Mouse (Mus musculus) midbrain, embryonic 15.5 days (tissue): ENCODE measurements around the gene Zfp488. TPM values are rescaled to one million over a fixed set of nuclear protein-coding genes. Genes with fewer than 3 reads are reported as not detected.

Experiments
- ATAC-seq: fragments of 200-750 bp; cut with Nextera tagmentation; replicated peaks from 2 replicates; pipeline ENCODE4 v1.8.0; 2017; ENCODE audit warnings: moderate TSS enrichment
- H3K27ac ChIP-seq: fragments of 300-500 bp; sonication (generic); 2 replicates; pipeline ENCODE4 v1.5.1; 2015; ENCODE audit warnings: mild to moderate bottlenecking, inconsistent platforms
- H3K27me3 ChIP-seq: fragments of 300-500 bp; sonication (generic); replicated peaks from 2 replicates; pipeline ENCODE4 v1.6.1; 2015; ENCODE audit warnings: inconsistent platforms
- H3K36me3 ChIP-seq: fragments of 300-500 bp; sonication (generic); replicated peaks from 2 replicates; pipeline ENCODE4 v1.6.1; 2015; ENCODE audit warnings: inconsistent platforms
- H3K4me1 ChIP-seq: fragments of 300-500 bp; sonication (generic); 2 replicates; pipeline ENCODE4 v1.6.1; 2015; ENCODE audit warnings: inconsistent platforms
- H3K4me2 ChIP-seq: fragments of 300-500 bp; sonication (generic); 2 replicates; pipeline ENCODE4 v1.6.1; 2015; ENCODE audit warnings: inconsistent platforms, mild to moderate bottlenecking, moderate library complexity
- H3K4me3 ChIP-seq: fragments of 300-500 bp; sonication (generic); 2 replicates; pipeline ENCODE4 v1.5.1; 2015; ENCODE audit warnings: mild to moderate bottlenecking, inconsistent platforms
- H3K9ac ChIP-seq: fragments of 300-500 bp; sonication (generic); 2 replicates; pipeline ENCODE4 v1.6.1; 2015; ENCODE audit warnings: mild to moderate bottlenecking, inconsistent platforms
- H3K9me3 ChIP-seq: fragments of 300-500 bp; sonication (generic); 2 replicates; pipeline ENCODE4 v1.6.1; 2016; ENCODE audit warnings: inconsistent platforms
- WGBS: fragments of 180-500 bp; shearing (Covaris S2); methylation state at CpG from one replicate; pipeline ENCODE4 v1.1.7; 2015; ENCODE audit warnings: mixed read lengths; 5-methylcytosine and 5-hydroxymethylcytosine counted together
- polyA plus RNA-seq: library from polyadenylated mRNA; unstranded; fragments of >200 nt; fragmentation: Nextera tagmentation; extraction: Ambion mirVana; gene quantifications from 2 replicates; pipeline ENCODE4 v1.2.1, GENCODE M21; 2015

Gene Zfp488
- 1.3 and 1.5 TPM in 2 replicates for polyA plus RNA-seq

DNA sequence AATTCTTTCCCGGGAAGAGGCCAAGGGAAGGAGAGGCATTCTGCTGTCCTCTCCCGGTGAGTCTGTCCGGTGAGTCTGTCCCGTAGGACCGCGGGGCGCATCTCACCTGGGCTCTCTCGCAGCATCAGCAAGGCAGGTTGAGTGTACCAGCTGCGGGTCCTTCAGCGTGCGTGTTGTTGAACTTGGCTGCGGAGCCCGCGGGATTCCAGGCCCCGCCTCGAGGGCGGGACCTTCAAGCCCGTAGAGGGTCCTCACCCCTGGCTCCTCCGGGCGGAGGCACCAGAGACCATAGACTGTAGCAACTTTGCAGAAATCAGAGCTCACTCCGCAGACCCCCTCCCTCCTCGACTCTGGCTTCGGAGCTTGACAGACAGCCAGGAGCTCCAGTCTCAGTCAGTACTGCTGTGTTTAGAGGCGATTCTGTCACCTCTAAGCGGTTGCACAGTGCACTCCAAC is at the start of gene Zfp488:
Gene Zfp488, minus strand, starts transcription at position 161 of the 456 bp plus-strand sequence.
- H3K27ac ChIP-seq, result no peak within 1 kb of the TSS; the same call in 1 of the 2 replicates
- H3K9me3 ChIP-seq, result no peaks in the 10 kb centered on the region
- peak within 1 kb of the TSS; percentile 95 for H3K4me2 ChIP-seq
- peak within 1 kb of the TSS; percentile 45 for H3K9ac ChIP-seq
- peaks cover 9% of the 10 kb centered on the region for H3K4me1 ChIP-seq
- H3K4me3 ChIP-seq, result peak within 1 kb of the TSS; percentile 46
- 2% methylated on average over 25 of the region's 25 CpGs for WGBS
- H3K27me3 ChIP-seq, result 0 out of 2 replicates have a peak, but pooled peaks cover 5% of the 10 kb centered on the region
- peak; percentile 71 for ATAC-seq
- H3K36me3 ChIP-seq, result no peaks in the 10 kb centered on the region

DNA sequence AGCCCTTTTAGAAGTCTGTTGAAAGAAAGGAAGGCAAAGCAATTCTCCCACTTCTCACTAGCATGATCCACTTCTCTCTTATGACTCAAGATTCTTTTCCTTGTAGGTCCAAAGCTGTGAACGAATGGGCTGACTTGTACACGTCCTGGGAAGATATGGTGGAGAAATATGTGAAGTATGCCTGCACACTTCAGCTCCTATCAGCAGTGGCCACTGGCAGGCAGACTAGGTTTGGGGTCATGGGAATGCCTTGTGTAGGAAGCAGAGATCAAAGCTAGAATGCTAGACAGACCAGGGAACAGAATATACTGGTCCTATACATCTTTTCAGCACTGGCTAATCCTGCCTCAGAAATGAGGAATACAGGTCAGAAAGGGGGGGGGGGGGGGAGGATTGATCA is 48.1 kb upstream of the Zfp488 start:
- no peaks in the 10 kb centered on the region for H3K27me3 ChIP-seq
- H3K27ac ChIP-seq, result no peak overlapping the region
- ATAC-seq, result no peak
- H3K4me3 ChIP-seq, result no peak overlapping the region
- WGBS, result 82% methylated on average over 2 of the region's 2 CpGs
- H3K4me1 ChIP-seq, result no peaks in the 10 kb centered on the region
- no peak overlapping the region for H3K9ac ChIP-seq
- no peak overlapping the region for H3K4me2 ChIP-seq
- peaks cover 5% of the 10 kb centered on the region; the same call in 1 of the 2 replicates for H3K9me3 ChIP-seq
- H3K36me3 ChIP-seq, result no peaks in the 10 kb centered on the region

DNA sequence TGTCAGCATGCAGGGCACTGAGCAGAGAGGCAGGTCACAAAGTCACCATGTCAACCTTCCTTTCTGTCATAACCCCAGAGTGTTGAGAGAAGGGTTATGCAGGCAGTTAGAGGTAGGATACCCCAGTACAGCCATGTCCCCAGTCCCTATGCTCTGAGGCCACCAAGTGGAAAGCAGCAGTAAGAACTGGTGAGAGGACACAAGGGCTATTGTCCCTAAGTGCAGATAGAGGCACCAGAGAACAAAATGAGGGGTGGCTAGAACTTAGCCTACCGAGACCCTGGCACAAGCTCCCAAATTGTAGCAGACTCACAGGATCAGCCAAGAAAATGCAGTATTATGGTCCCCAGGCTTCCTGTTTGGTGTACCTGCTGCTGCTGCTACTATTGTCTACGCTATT is 38.4 kb upstream of the Zfp488 start:
- H3K4me1 ChIP-seq, result no peaks in the 10 kb centered on the region
- no peak overlapping the region for H3K9ac ChIP-seq
- WGBS, result 90% methylated on average over 2 of the region's 2 CpGs
- H3K27me3 ChIP-seq, result no peaks in the 10 kb centered on the region
- no peak for ATAC-seq
- no peaks in the 10 kb centered on the region for H3K36me3 ChIP-seq
- no peak overlapping the region for H3K27ac ChIP-seq
- H3K9me3 ChIP-seq, result no peaks in the 10 kb centered on the region
- no peak overlapping the region for H3K4me3 ChIP-seq
- no peak overlapping the region for H3K4me2 ChIP-seq

- Histone ChIP-seq H3K4me2 (no peak within 1 kb of the TSS), H3K27me3 (no peaks in the 10 kb centered on the region), H3K4me1 (no peaks in the 10 kb centered on the region), H3K9me3 (no peaks in the 10 kb centered on the region), H3K9ac (no peak within 1 kb of the TSS), H3K36me3 (no peaks in the 10 kb centered on the region), H3K27ac (no peak within 1 kb of the TSS), H3K4me3 (no peak within 1 kb of the TSS)
- WGBS, result 94% methylated on average over 4 of the region's 4 CpGs
- no peak for ATAC-seq
Observed at GRCm38 (mm10) chr14:34016381-34016780, 37.8 kb upstream of the Zfp488 start, which contains the start of gene Gm5460. Gm5460 (plus strand) TSS chr14:34016758.

GRCm38 (mm10) chr14:34015063-34015462 is 36.5 kb upstream of the Zfp488 start, which contains the start of gene Gm30083:
Gm30083 (minus strand) TSS chr14:34015182.
- no peak within 1 kb of the TSS for H3K27ac ChIP-seq
- no peaks in the 10 kb centered on the region for H3K27me3 ChIP-seq
- 90% methylated on average over 3 of the region's 3 CpGs for WGBS
- no peaks in the 10 kb centered on the region for H3K4me1 ChIP-seq
- no peak within 1 kb of the TSS for H3K4me2 ChIP-seq
- H3K36me3 ChIP-seq, result no peaks in the 10 kb centered on the region
- no peaks in the 10 kb centered on the region for H3K9me3 ChIP-seq
- H3K9ac ChIP-seq, result no peak within 1 kb of the TSS
- no peak within 1 kb of the TSS for H3K4me3 ChIP-seq
- no peak for ATAC-seq

GRCm38 (mm10) chr14:34002358-34002757 is 23.8 kb upstream of the Zfp488 start:
- H3K4me2 ChIP-seq, result no peak overlapping the region
- H3K9ac ChIP-seq, result no peak overlapping the region
- no peaks in the 10 kb centered on the region for H3K27me3 ChIP-seq
- H3K27ac ChIP-seq, result no peak overlapping the region
- no peak overlapping the region for H3K4me3 ChIP-seq
- no peaks in the 10 kb centered on the region for H3K4me1 ChIP-seq
- no peak for ATAC-seq
- no peaks in the 10 kb centered on the region for H3K9me3 ChIP-seq
- no peaks in the 10 kb centered on the region for H3K36me3 ChIP-seq
- 96% methylated on average over 5 of the region's 5 CpGs for WGBS

DNA sequence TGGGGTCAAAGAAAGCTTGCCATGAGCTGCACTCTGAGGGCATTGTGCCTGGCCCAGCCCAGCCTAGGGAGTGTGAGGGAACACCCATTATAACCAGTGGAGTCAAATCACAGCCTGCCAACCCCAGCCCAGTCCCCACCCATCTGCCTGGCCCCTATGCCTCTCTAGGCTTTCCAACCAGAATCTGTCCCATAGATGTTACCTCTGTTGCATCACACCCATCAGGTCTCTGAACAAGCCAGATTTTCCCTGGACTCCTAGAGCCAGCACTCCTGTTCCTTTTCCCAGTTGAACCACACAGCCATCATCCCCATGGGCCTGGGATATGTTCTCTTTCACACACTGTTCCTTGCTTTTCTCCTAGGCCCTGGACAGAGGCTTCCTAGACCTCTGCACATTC is 22.9 kb upstream of the Zfp488 start:
- Histone ChIP-seq H3K4me3 (no peak overlapping the region), H3K9ac (no peak overlapping the region), H3K9me3 (no peaks in the 10 kb centered on the region), H3K4me1 (no peaks in the 10 kb centered on the region), H3K27ac (no peak overlapping the region), H3K27me3 (no peaks in the 10 kb centered on the region), H3K36me3 (no peaks in the 10 kb centered on the region), H3K4me2 (no peak overlapping the region)
- no peak for ATAC-seq

GRCm38 (mm10) chr14:34000076-34000475 is 21.5 kb upstream of the Zfp488 start:
- H3K9me3 ChIP-seq, result no peaks in the 10 kb centered on the region

DNA sequence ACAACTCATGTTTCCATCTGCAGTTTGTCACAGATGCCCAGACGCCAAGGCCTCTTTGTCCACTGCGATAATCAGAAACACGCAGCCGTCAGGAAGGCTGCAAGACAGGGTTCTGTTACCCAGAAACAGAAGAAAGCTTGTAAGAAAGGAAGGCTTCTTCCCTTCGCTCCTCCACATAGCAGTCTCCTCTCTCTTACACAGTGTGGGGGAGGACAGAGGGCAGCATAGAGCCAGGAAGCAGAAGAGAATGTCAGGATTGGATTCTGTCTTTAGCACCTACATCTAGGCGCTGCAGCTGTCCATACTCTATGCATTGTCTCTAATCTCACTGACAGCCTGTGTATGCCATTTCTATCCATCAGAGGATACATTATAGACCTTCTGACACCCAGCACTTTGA is 18.9 kb upstream of the Zfp488 start:
- Histone ChIP-seq H3K27ac (no peak overlapping the region), H3K36me3 (no peaks in the 10 kb centered on the region), H3K4me3 (no peak overlapping the region), H3K4me2 (no peak overlapping the region), H3K27me3 (no peaks in the 10 kb centered on the region), H3K9me3 (no peaks in the 10 kb centered on the region), H3K4me1 (no peaks in the 10 kb centered on the region), H3K9ac (no peak overlapping the region)
- WGBS, result 73% methylated on average over 6 of the region's 6 CpGs
- ATAC-seq, result no peak

More at GRCm38 (mm10) chr14:34000076-34000475, 21.5 kb upstream of the Zfp488 start:
- H3K27me3 ChIP-seq, result no peaks in the 10 kb centered on the region
- no peak overlapping the region for H3K9ac ChIP-seq
- H3K36me3 ChIP-seq, result no peaks in the 10 kb centered on the region
- H3K4me1 ChIP-seq, result no peaks in the 10 kb centered on the region
- H3K4me3 ChIP-seq, result no peak overlapping the region
- H3K4me2 ChIP-seq, result no peak overlapping the region
- ATAC-seq, result no peak
- H3K27ac ChIP-seq, result no peak overlapping the region

DNA sequence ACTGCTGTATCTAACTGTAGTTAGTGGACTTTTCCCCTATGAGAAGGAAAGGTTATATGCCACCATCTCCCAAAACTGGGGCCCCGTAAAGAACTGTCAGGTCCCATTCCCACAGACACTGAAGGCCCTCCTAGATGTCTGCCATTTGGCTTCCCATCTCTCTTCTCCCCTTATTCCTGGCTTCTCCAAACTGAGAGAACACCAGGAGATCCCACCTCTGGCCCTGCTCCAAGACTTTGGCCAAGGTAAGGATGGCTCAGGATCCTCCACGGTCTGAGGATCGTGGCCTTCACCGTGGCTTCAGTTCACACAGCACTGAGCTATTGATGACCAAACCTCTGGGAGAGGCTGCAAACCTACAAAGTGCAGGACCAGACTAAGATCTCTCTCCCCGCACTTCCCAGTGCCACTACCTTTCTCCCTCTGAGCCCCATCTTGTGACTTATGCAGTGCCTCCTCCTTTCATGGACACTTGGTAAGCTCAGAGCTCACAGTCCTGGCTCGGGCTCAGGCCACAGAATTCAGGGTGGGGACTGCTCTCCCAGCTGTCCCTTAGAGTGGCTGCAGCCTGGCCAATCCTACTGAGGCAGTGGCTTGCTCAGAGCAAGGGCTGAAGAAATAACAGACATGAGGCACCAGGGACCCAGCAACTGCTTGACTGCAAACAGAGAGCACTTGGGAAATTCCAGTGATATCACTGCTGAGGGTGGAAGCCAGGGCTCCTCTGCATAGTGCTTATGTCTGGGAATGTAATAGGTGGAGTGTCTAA is 15.1 kb upstream of the Zfp488 start:
- Histone ChIP-seq H3K9me3 (no peaks in the 10 kb centered on the region), H3K27ac (no peak overlapping the region), H3K4me2 (no peak overlapping the region), H3K4me1 (no peaks in the 10 kb centered on the region), H3K27me3 (no peaks in the 10 kb centered on the region), H3K4me3 (no peak overlapping the region), H3K9ac (no peak overlapping the region), H3K36me3 (no peaks in the 10 kb centered on the region)
- 86% methylated on average over 6 of the region's 6 CpGs for WGBS
- no peak for ATAC-seq

GRCm38 (mm10) chr14:33993051-33993450 is 14.5 kb upstream of the Zfp488 start:
- no peak for ATAC-seq
- WGBS, result 91% methylated on average over 9 of the region's 9 CpGs
- H3K4me2 ChIP-seq, result no peak overlapping the region

DNA sequence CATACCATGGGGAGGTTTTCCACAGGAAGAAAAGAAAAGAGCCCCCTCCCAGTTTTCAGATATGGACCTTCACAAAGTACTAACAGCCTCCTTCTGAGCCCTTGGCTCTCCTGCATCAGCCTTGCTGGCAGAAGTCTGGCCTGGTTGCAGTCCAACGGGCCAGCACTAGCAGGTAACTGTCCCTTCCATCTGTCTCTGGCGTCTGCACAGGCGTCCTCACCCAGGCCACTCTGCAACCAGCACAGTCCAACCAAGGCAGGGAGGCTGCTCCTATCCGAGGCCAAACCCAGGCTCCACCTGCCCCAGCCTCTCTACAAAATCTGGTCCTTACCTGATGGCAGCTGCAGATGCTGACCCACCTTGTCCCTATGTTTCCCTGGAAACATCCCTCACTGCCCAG is 13.4 kb upstream of the Zfp488 start:
- H3K4me2 ChIP-seq, result no peak overlapping the region
- no peaks in the 10 kb centered on the region for H3K9me3 ChIP-seq
- H3K36me3 ChIP-seq, result no peaks in the 10 kb centered on the region
- 74% methylated on average over 4 of the region's 4 CpGs for WGBS
- H3K27me3 ChIP-seq, result no peaks in the 10 kb centered on the region
- no peak overlapping the region for H3K9ac ChIP-seq
- no peak overlapping the region for H3K4me3 ChIP-seq
- H3K27ac ChIP-seq, result no peak overlapping the region
- no peaks in the 10 kb centered on the region for H3K4me1 ChIP-seq
- ATAC-seq, result no peak

More at GRCm38 (mm10) chr14:33993051-33993450, 14.5 kb upstream of the Zfp488 start:
- Histone ChIP-seq H3K9me3 (no peaks in the 10 kb centered on the region), H3K36me3 (no peaks in the 10 kb centered on the region), H3K27ac (no peak overlapping the region), H3K4me3 (no peak overlapping the region), H3K9ac (no peak overlapping the region), H3K4me1 (no peaks in the 10 kb centered on the region), H3K27me3 (no peaks in the 10 kb centered on the region)

GRCm38 (mm10) chr14:33989201-33989600 is 10.6 kb upstream of the Zfp488 start:
- Histone ChIP-seq H3K4me1 (no peaks in the 10 kb centered on the region), H3K9me3 (no peaks in the 10 kb centered on the region), H3K27ac (no peak overlapping the region), H3K9ac (no peak overlapping the region), H3K36me3 (no peaks in the 10 kb centered on the region), H3K4me2 (no peak overlapping the region), H3K4me3 (no peak overlapping the region), H3K27me3 (no peaks in the 10 kb centered on the region)
- no peak for ATAC-seq
- 53% methylated on average over 3 of the region's 3 CpGs for WGBS
